Mouse (Mus musculus) hindbrain, embryonic 11.5 days (tissue): ENCODE measurements around the gene Ret. TPM values are rescaled to one million over a fixed set of nuclear protein-coding genes. Genes with fewer than 3 reads are reported as not detected.

ENCODE experiments used
- ATAC-seq: fragments of 200-750 bp; cut with Nextera tagmentation; 2 replicates; pipeline ENCODE4 v1.8.0; 2017; ENCODE audit warnings: mild to moderate bottlenecking, moderate TSS enrichment, moderate library complexity; ENCODE audit not compliant: low FRiP score
- DNase-seq: peaks from one replicate; pipeline ENCODE4 v3.0.0-alpha.2; 2015; ENCODE audit warnings: low spot score
- H3K27ac ChIP-seq: fragments of 300-500 bp; sonication (generic); 2 replicates; pipeline ENCODE4 v1.5.1; 2014; ENCODE audit warnings: mild to moderate bottlenecking, low read depth, low read length
- H3K27me3 ChIP-seq: fragments of 300-500 bp; sonication (generic); 2 replicates; pipeline ENCODE4 v1.6.1; 2014; ENCODE audit warnings: mild to moderate bottlenecking, low read length, moderate library complexity, mixed read lengths; ENCODE audit not compliant: control insufficient read depth, insufficient read depth
- H3K36me3 ChIP-seq: fragments of 300-500 bp; sonication (generic); 2 replicates; pipeline ENCODE4 v1.6.1; 2014; ENCODE audit warnings: mild to moderate bottlenecking, low read length, moderate library complexity, mixed read lengths; ENCODE audit not compliant: control insufficient read depth, insufficient read depth
- H3K4me1 ChIP-seq: fragments of 300-500 bp; sonication (generic); replicated peaks from 2 replicates; pipeline ENCODE4 v1.6.1; 2014; ENCODE audit warnings: low read length, mixed read lengths; ENCODE audit not compliant: control insufficient read depth, insufficient read depth
- H3K4me2 ChIP-seq: fragments of 300-500 bp; sonication (generic); replicated peaks from 2 replicates; pipeline ENCODE4 v1.6.1; 2014; ENCODE audit warnings: mild to moderate bottlenecking, low read depth, low read length
- H3K4me3 ChIP-seq: fragments of 300-500 bp; sonication (generic); 2 replicates; pipeline ENCODE4 v1.5.1; 2014; ENCODE audit warnings: low read depth, low read length
- H3K9ac ChIP-seq: fragments of 300-500 bp; sonication (generic); 2 replicates; pipeline ENCODE4 v1.6.1; 2014; ENCODE audit warnings: low read depth, low read length
- H3K9me3 ChIP-seq: fragments of 300-500 bp; sonication (generic); 2 replicates; pipeline ENCODE4 v1.6.1; 2016; ENCODE audit warnings: low read length; ENCODE audit not compliant: control insufficient read depth
- WGBS: fragments of 180-500 bp; shearing (Covaris S2); extraction: QIAGEN DNeasy Blood & Tissue Kit; methylation state at CpG from one replicate; pipeline ENCODE4 v1.1.7; 2014; 5-methylcytosine and 5-hydroxymethylcytosine counted together
- polyA plus RNA-seq: library from polyadenylated mRNA; unstranded; fragments of >200 nt; fragmentation: Nextera tagmentation; extraction: Ambion mirVana; gene quantifications from 2 replicates; pipeline ENCODE4 v1.2.1, GENCODE M21; 2014

Gene Ret
- polyA plus RNA-seq, 1 experiment from 2014 or later: 4.2 TPM

GRCm38 (mm10) chr6:118205176-118205890 is 7.8 kb upstream of the Ret start:
- Histone ChIP-seq H3K27me3 (no peaks in the 10 kb centered on the region; the same call in 1 of the 2 replicates), H3K4me1 (no peaks in the 10 kb centered on the region), H3K9ac (no peak overlapping the region), H3K4me3 (no peak overlapping the region), H3K36me3 (no peaks in the 10 kb centered on the region), H3K27ac (no peak overlapping the region), H3K4me2 (no peak overlapping the region), H3K9me3 (no peaks in the 10 kb centered on the region)
- ATAC-seq: no peak
- 56% methylated on average over 7 of the region's 7 CpGs for whole genome bisulfite sequencing
- DNase-seq: no peak

GRCm38 (mm10) chr6:118204112-118204511 is 6.6 kb upstream of the Ret start:
- no peak for DNase-seq
- H3K27ac ChIP-seq: no peak overlapping the region
- no peak overlapping the region for H3K4me2 ChIP-seq
- ATAC-seq: no peak
- no peaks in the 10 kb centered on the region for H3K4me1 ChIP-seq
- H3K9ac ChIP-seq: no peak overlapping the region
- H3K4me3 ChIP-seq: no peak overlapping the region
- H3K9me3 ChIP-seq: no peaks in the 10 kb centered on the region
- 79% methylated on average over 1 of the region's 1 CpGs for WGBS
- peaks cover 5% of the 10 kb centered on the region for H3K27me3 ChIP-seq
- H3K36me3 ChIP-seq: no peaks in the 10 kb centered on the region

- DNase-seq (peak; percentile 66), ATAC-seq (peak; percentile 68; the same call in 1 of the 2 replicates)
- Histone ChIP-seq H3K27ac (0 out of 2 replicates have a peak overlapping the region, but pooled peaks have one; percentile 30), H3K36me3 (no peaks in the 10 kb centered on the region), H3K4me3 (peak overlapping the region; percentile 65), H3K4me2 (peak overlapping the region; percentile 100), H3K27me3 (peaks cover 37% of the 10 kb centered on the region), H3K9me3 (no peaks in the 10 kb centered on the region), H3K9ac (peak overlapping the region; percentile 47; the same call in 1 of the 2 replicates), H3K4me1 (no peaks in the 10 kb centered on the region; the same call in 1 of the 2 replicates)
- WGBS: under 1% methylated on average over 62 of the region's 84 CpGs
Observed at GRCm38 (mm10) chr6:118196751-118197439, 623 bp downstream of the Ret start.

- WGBS: 33% methylated on average over 8 of the region's 8 CpGs
Observed at GRCm38 (mm10) chr6:118195108-118195507, 2.4 kb downstream of the Ret start.

GRCm38 (mm10) chr6:118192882-118193281 is 4.6 kb downstream of the Ret start:
- Histone ChIP-seq H3K4me3 (no peak overlapping the region), H3K27me3 (peaks cover 22% of the 10 kb centered on the region), H3K4me2 (no peak overlapping the region), H3K4me1 (no peaks in the 10 kb centered on the region; the same call in 1 of the 2 replicates), H3K36me3 (no peaks in the 10 kb centered on the region), H3K27ac (no peak overlapping the region), H3K9me3 (no peaks in the 10 kb centered on the region), H3K9ac (no peak overlapping the region)
- 40% methylated on average over 2 of the region's 3 CpGs for WGBS
- no peak for ATAC-seq
- no peak for DNase-seq

More at GRCm38 (mm10) chr6:118195108-118195507, 2.4 kb downstream of the Ret start:
- no peak overlapping the region for H3K4me3 ChIP-seq
- no peak overlapping the region for H3K9ac ChIP-seq
- no peak overlapping the region for H3K4me2 ChIP-seq
- peaks cover 37% of the 10 kb centered on the region for H3K27me3 ChIP-seq
- no peak overlapping the region for H3K27ac ChIP-seq
- no peaks in the 10 kb centered on the region; the same call in 1 of the 2 replicates for H3K4me1 ChIP-seq
- DNase-seq (peak; percentile 68), ATAC-seq (peak; percentile 33; the same call in 1 of the 2 replicates)
- H3K9me3 ChIP-seq: no peaks in the 10 kb centered on the region
- H3K36me3 ChIP-seq: no peaks in the 10 kb centered on the region

- Histone ChIP-seq H3K4me1 (no peaks in the 10 kb centered on the region), H3K9ac (no peak overlapping the region), H3K36me3 (no peaks in the 10 kb centered on the region), H3K9me3 (no peaks in the 10 kb centered on the region), H3K4me2 (no peak overlapping the region), H3K4me3 (no peak overlapping the region), H3K27ac (no peak overlapping the region), H3K27me3 (peaks cover 15% of the 10 kb centered on the region)
- WGBS: 70% methylated on average over 4 of the region's 4 CpGs
- ATAC-seq (no peak), DNase-seq (no peak)
Observed at GRCm38 (mm10) chr6:118192199-118192598, 5.3 kb downstream of the Ret start.

- H3K9ac ChIP-seq: no peak overlapping the region
- WGBS: 63% methylated on average over 3 of the region's 3 CpGs
- 0 out of 2 replicates have a peak, but pooled peaks cover 2% of the 10 kb centered on the region for H3K27me3 ChIP-seq
- H3K27ac ChIP-seq: no peak overlapping the region
- H3K4me2 ChIP-seq: no peak overlapping the region
- ATAC-seq (no peak), DNase-seq (no peak)
- no peaks in the 10 kb centered on the region for H3K9me3 ChIP-seq
- H3K36me3 ChIP-seq: no peaks in the 10 kb centered on the region
- H3K4me3 ChIP-seq: no peak overlapping the region
- H3K4me1 ChIP-seq: no peaks in the 10 kb centered on the region
Observed at GRCm38 (mm10) chr6:118189764-118190163, 7.8 kb downstream of the Ret start.

- H3K4me3 ChIP-seq: no peak overlapping the region
- no peak overlapping the region for H3K27ac ChIP-seq
- no peaks in the 10 kb centered on the region for H3K9me3 ChIP-seq
- H3K36me3 ChIP-seq: no peaks in the 10 kb centered on the region
- WGBS: 91% methylated on average over 9 of the region's 9 CpGs
- DNase-seq (no peak), ATAC-seq (no peak)
- no peak overlapping the region for H3K4me2 ChIP-seq
- no peaks in the 10 kb centered on the region for H3K27me3 ChIP-seq
- H3K9ac ChIP-seq: no peak overlapping the region
- no peaks in the 10 kb centered on the region for H3K4me1 ChIP-seq
Observed at GRCm38 (mm10) chr6:118188599-118188998, 8.9 kb downstream of the Ret start.
